ENCODE assay signal across 8 mouse cellular contexts in genomic region chr15:80076338-80077136, GRCm38 (mm10). TPM values are rescaled to one million over a fixed set of nuclear protein-coding genes. Genes with fewer than 3 reads are reported as not detected.
DNase-seq lines count a peak whose midpoint lies in the region; ATAC-seq and TF ChIP-seq lines count a peak whose summit lies in the region.

No protein-coding gene starts in this region.

- peaks cover 15 to 34% of the 10 kb centered on the region in 2 experiments for H3K4me1 ChIP-seq in liver, embryonic 14.5 days (replicated peaks; ENCODE audit: control insufficient read depth in 2 of 2, insufficient read depth in 2 of 2, low read length in 1 of 2)
- H3K4me1 ChIP-seq in thymus, adult 2 months (replicated peaks; ENCODE audit: control insufficient read depth, insufficient read depth, low read length), result peaks cover 7% of the 10 kb centered on the region

- H3K4me3 ChIP-seq in liver, embryonic 14.5 days (ENCODE audit: insufficient read depth in 1 of 2, low read depth in 2 of 2, low read length in 2 of 2), result no peak overlapping the region
- no peak overlapping the region for H3K4me3 ChIP-seq in thymus, adult 2 months (ENCODE audit: control insufficient read depth, insufficient read depth, low read length)

- TF ChIP-seq POLR2A in thymus, adult 2 months (IDR thresholded peaks at IDR 0.05; ENCODE audit: control insufficient read depth, extremely low read depth, insufficient read depth, low read length, poor library complexity), result no peak

- TF ChIP-seq CTCF in liver, embryonic 14.5 days (IDR thresholded peaks at IDR 0.05; ENCODE audit: low read depth), result peak; percentile 92
- TF ChIP-seq CTCF in thymus, adult 2 months (IDR thresholded peaks at IDR 0.05; ENCODE audit: borderline replicate concordance, control insufficient read depth, extremely low read depth, insufficient read depth, low read length, poor library complexity), result peak; percentile 52; the same call in 1 of the 2 replicates

- H3K4me2 ChIP-seq in liver, embryonic 14.5 days (ENCODE audit: low read depth), result 0 out of 2 replicates have a peak overlapping the region, but pooled peaks have one; percentile 20

- no peaks in the 10 kb centered on the region for H3K9me3 ChIP-seq in liver, embryonic 14.5 days (ENCODE audit: control insufficient read depth, low read length)

- H3K9ac ChIP-seq in liver, embryonic 14.5 days (replicated peaks), result peak overlapping the region; percentile 4; the same call in 1 of the 2 replicates

- ATAC-seq in granulocyte monocyte progenitor cell, adult 5-6 weeks (replicated peaks; ENCODE audit: poor library complexity, severe bottlenecking), result peak; percentile 35
- ATAC-seq in liver, embryonic 14.5 days (ENCODE audit: insufficient read depth), result peak; percentile 76

- H3K27me3 ChIP-seq in liver, embryonic 14.5 days (ENCODE audit: control insufficient read depth, insufficient read depth, low read length), result no peaks in the 10 kb centered on the region
- no peaks in the 10 kb centered on the region for H3K27me3 ChIP-seq in thymus, adult 2 months (ENCODE audit: control insufficient read depth, insufficient read depth, low read length)

- peak; percentile 36; the same call in 1 of the 2 replicates for TF ChIP-seq EP300 in liver, embryonic 14.5 days (IDR thresholded peaks at IDR 0.05; ENCODE audit: low read depth)

- WGBS in liver, embryonic 14.5 days (ENCODE audit: insufficient replicate concordance), result 0% methylated on average over 2 of the region's 2 CpGs
- 47% methylated on average over 2 of the region's 2 CpGs for WGBS in thymus, adult 2 months

- peaks cover 51% of the 10 kb centered on the region for H3K36me3 ChIP-seq in liver, embryonic 14.5 days (replicated peaks; ENCODE audit: control insufficient read depth, insufficient read depth, low read depth)
- peaks cover 48% of the 10 kb centered on the region for H3K36me3 ChIP-seq in thymus, adult 2 months (ENCODE audit: control insufficient read depth, insufficient read depth, low read length)

- peak; percentile 71 for DNase-seq in A20 (ENCODE audit: low read depth, low spot score)
- DNase-seq in T-cell, adult 2 months (ENCODE audit: low spot score), result peak; percentile 65
- DNase-seq in embryo, embryonic 9.5 days (ENCODE audit: extremely low spot score), result peak; percentile 89
- DNase-seq in kidney, adult 11 months, result peak; percentile 58
- DNase-seq in liver, embryonic 14.5 days (ENCODE audit: low read depth in 3 of 3, low spot score in 3 of 3), result peak; percentile 50 to 73 (median 72)
- peak; percentile 69 to 70 for DNase-seq in natural killer cell, adult 2 months (ENCODE audit: low spot score in 2 of 2)
- DNase-seq in thymus, adult 2 months, result peak; percentile 72

- H3K27ac ChIP-seq in liver, embryonic 14.5 days, result peak overlapping the region; percentile 53
- H3K27ac ChIP-seq in thymus, adult 2 months (ENCODE audit: control insufficient read depth, insufficient read depth, low read length), result no peak overlapping the region

RNA-seq across cellular contexts. Expression of gene Syngr1, which starts 14.6 kb away (rescaled TPM):
- 1.5 and 1.6 TPM in 2 replicates for total RNA-seq in granulocyte monocyte progenitor cell, adult 5-6 weeks (2014; fragmentation: Nextera tagmentation)
- total RNA-seq in granulocyte monocyte progenitor cell, adult 5-6 weeks (2017), result 1.6 and 4.0 TPM in 2 replicates
- polyA plus RNA-seq in liver, embryonic 14.5 days (2012; rRNA removed), result 10.4 and 12.0 TPM in 2 replicates
- 14.4 and 17.3 TPM in 2 replicates for polyA plus RNA-seq in liver, embryonic 14.5 days (2014; fragmentation: Nextera tagmentation; extraction: Ambion mirVana)
- 91.8 and 121 TPM in 2 replicates for polyA plus RNA-seq in thymus, adult 2 months (2012; rRNA removed)

RNA-seq across cellular contexts. Expression of gene Rpl3, which starts 15.1 kb away (rescaled TPM):
- total RNA-seq in granulocyte monocyte progenitor cell, adult 5-6 weeks (2014; fragmentation: Nextera tagmentation), result 2,307 and 2,508 TPM in 2 replicates
- 3,100 and 3,113 TPM in 2 replicates for total RNA-seq in granulocyte monocyte progenitor cell, adult 5-6 weeks (2017)
- polyA plus RNA-seq in liver, embryonic 14.5 days (2012; rRNA removed), result 530 and 765 TPM in 2 replicates
- 774 and 804 TPM in 2 replicates for polyA plus RNA-seq in liver, embryonic 14.5 days (2014; fragmentation: Nextera tagmentation; extraction: Ambion mirVana)
- polyA plus RNA-seq in thymus, adult 2 months (2012; rRNA removed), result 627 and 715 TPM in 2 replicates

RNA-seq across cellular contexts. Expression of gene Tab1, which starts 56.4 kb away (rescaled TPM):
- total RNA-seq in granulocyte monocyte progenitor cell, adult 5-6 weeks (2014; fragmentation: Nextera tagmentation), result 15.0 and 22.3 TPM in 2 replicates
- 13.0 and 21.3 TPM in 2 replicates for total RNA-seq in granulocyte monocyte progenitor cell, adult 5-6 weeks (2017)
- polyA plus RNA-seq in liver, embryonic 14.5 days (2012; rRNA removed), result 11.2 and 11.9 TPM in 2 replicates
- polyA plus RNA-seq in liver, embryonic 14.5 days (2014; fragmentation: Nextera tagmentation; extraction: Ambion mirVana), result 9.4 and 10.8 TPM in 2 replicates
- 53.8 and 61.0 TPM in 2 replicates for polyA plus RNA-seq in thymus, adult 2 months (2012; rRNA removed)
